Comparison of ENCODE assay signal across 20 mouse cellular contexts in the genomic region with DNA sequence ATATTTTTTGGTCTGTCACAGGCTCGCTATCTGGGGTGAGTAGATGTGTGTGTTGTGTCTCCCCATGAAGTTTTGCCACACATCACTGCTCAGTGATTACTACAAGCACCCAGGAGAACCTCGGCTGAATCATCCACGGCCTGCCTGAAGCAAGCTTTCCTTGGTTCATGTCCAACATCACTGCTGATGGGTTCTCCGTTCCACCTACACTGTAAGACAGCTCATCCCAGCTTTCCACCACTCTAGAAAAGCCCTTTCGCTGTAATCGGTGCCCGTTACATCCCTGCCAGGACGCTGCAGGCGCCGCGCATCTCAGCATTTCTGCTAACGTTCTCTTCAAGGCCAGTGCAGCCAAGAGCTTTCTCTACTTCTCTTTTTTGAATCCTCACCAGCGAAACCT. TPM values are rescaled to one million over a fixed set of nuclear protein-coding genes. Genes with fewer than 3 reads are reported as not detected.
DNase-seq lines count a peak whose midpoint lies in the region.
"Had no signal": no experiment of that assay in that cellular context is flagged by ENCODE, and none has a peak within 500 bp of the region (broad histone marks: within the 10 kb centered on the region; RNA-seq: fewer than 3 reads in every experiment).

No protein-coding gene starts in this region.

- H3K4me1 ChIP-seq in brown adipose tissue, adult 24 weeks (ENCODE audit: control insufficient read depth, insufficient read depth, insufficient read length, low read length), result peaks cover 4% of the 10 kb centered on the region; the same call in 1 of the 2 replicates

- DNase-seq in left cerebral cortex, adult 18-20 months (ENCODE audit: low spot score in 2 of 2), result peak; percentile 42 to 43
- no peak for DNase-seq in left cerebral cortex, adult 11 months (ENCODE audit: low spot score)
- peak; percentile 47 for DNase-seq in NIH3T3 (ENCODE audit: low read depth)
- peak; percentile 53 for DNase-seq in right cerebral cortex, postnatal 25 days
- DNase-seq in natural killer cell, adult 2 months (ENCODE audit: low spot score in 2 of 2), result no peak
- DNase-seq in thymus, adult 18-20 months, result no peak
- DNase-seq: adrenal gland, postnatal 36 days; cerebellum, adult 11 months; cerebellum, postnatal 36 days; heart, adult 11 months; kidney, adult 9 months; kidney, postnatal 4 days had no signal

- peak overlapping the region; percentile 24; the same call in 1 of the 2 replicates for H3K27ac ChIP-seq in brown adipose tissue, adult 24 weeks (replicated peaks; ENCODE audit: low read depth, low read length)
- H3K27ac ChIP-seq: embryonic facial prominence, embryonic 10.5 days; hindbrain, embryonic 10.5 days; limb, embryonic 12.5 days; liver, embryonic 15.5 days; midbrain, embryonic 13.5 days; stomach, embryonic 15.5 days had no signal

- H3K4me3 ChIP-seq in brown adipose tissue, adult 24 weeks (ENCODE audit: insufficient read depth, low read depth, low read length), result no peak overlapping the region
- H3K4me3 ChIP-seq: embryonic facial prominence, embryonic 10.5 days; hindbrain, embryonic 10.5 days; limb, embryonic 12.5 days; liver, embryonic 15.5 days; midbrain, embryonic 13.5 days; myocyte; stomach, embryonic 15.5 days had no signal

RNA-seq across cellular contexts. Expression of gene Susd3, which starts 4.2 kb away (rescaled TPM):
- total RNA-seq in left cerebral cortex, adult 18-20 months (2021), result 1 to 10 TPM; 2.4 to 2.6 TPM
- polyA plus RNA-seq in brown adipose tissue, adult 24 weeks (2012; ENCODE audit: insufficient read depth, insufficient read length, missing spikeins), result 1.3 TPM in 1 of 2 replicates, not detected in the other

RNA-seq across cellular contexts. Expression of gene Card19, which starts 36.9 kb away (rescaled TPM):
- 1 to 10 TPM; 8.0 to 8.8 TPM for total RNA-seq in left cerebral cortex, adult 18-20 months (2021)
- 68.4 and 68.7 TPM in 2 replicates for polyA plus RNA-seq in brown adipose tissue, adult 24 weeks (2012; ENCODE audit: insufficient read depth, insufficient read length, missing spikeins)

Comparison
In these comparisons a context has a peak if more than half of its experiments do, and no peak if none do; other contexts are left out.
1. DNase-seq: peak in left cerebral cortex, adult 18-20 months (2 of 2), NIH3T3 (single experiment) and right cerebral cortex, postnatal 25 days (single experiment); none in left cerebral cortex, adult 11 months (single experiment), natural killer cell, adult 2 months (0 of 2) and thymus, adult 18-20 months (0 of 2).